Mouse (Mus musculus) mouse trophoblast stem cell (cell line): ENCODE results near the gene Olfr1499.
"Not testable (repeated sequence)": the region's sequence is repeated elsewhere in the genome, so short reads cannot be mapped to it uniquely, and the experiment has no call there.

Source experiments
- in situ Hi-C, 2 experiments: fragments of 300-500 bp; cut with MseI, MboI; formaldehyde crosslinking; loops; 2 replicates in 1 of 2; 3 replicates in 1 of 2; pipeline ENCODE4 v1.15.1; 2025

Gene Olfr1499

GRCm38 (mm10) chr19:13819347-13819746, at the start of gene Olfr1499:
TSS of gene Olfr1499 (minus strand) at chr19:13819447.
- in situ Hi-C loops = no loop called here

GRCm38 (mm10) chr19:13861495-13861894, 42.2 kb upstream of the Olfr1499 start, which contains the start of gene Olfr1502:
TSS of gene Olfr1502 (plus strand) at chr19:13861795.
- in situ Hi-C loops = no loop called here

- in situ Hi-C loops = not testable (repeated sequence)
Measured at GRCm38 (mm10) chr19:13850592-13850991, 31.3 kb upstream of the Olfr1499 start, which contains the start of gene Olfr1501. TSS of gene Olfr1501 (minus strand) at chr19:13850692.

- in situ Hi-C loops = no loop called here
Measured at GRCm38 (mm10) chr19:13830388-13830787, 11.1 kb upstream of the Olfr1499 start, which contains the start of gene Olfr1500. TSS of gene Olfr1500 (minus strand) at chr19:13830488.

GRCm38 (mm10) chr19:13828447-13828846, 9.2 kb upstream of the Olfr1499 start:
- in situ Hi-C loops = no loop called here

GRCm38 (mm10) chr19:13820847-13821246, 1.6 kb upstream of the Olfr1499 start:
- in situ Hi-C loops = no loop called here

GRCm38 (mm10) chr19:13818827-13819226, 420 bp downstream of the Olfr1499 start:
- in situ Hi-C loops = no loop called here

- in situ Hi-C loops = no loop called here
Measured at GRCm38 (mm10) chr19:13812823-13813222, 6.4 kb downstream of the Olfr1499 start.

- in situ Hi-C loops = not testable (repeated sequence)
Measured at GRCm38 (mm10) chr19:13805486-13805885, 13.8 kb downstream of the Olfr1499 start.

- in situ Hi-C loops = no loop called here
Measured at GRCm38 (mm10) chr19:13798102-13798501, 21.1 kb downstream of the Olfr1499 start, which contains the start of gene Olfr1497. TSS of gene Olfr1497 (minus strand) at chr19:13798202.

GRCm38 (mm10) chr19:13777578-13777977, 41.7 kb downstream of the Olfr1499 start, which contains the start of gene Olfr1496:
TSS of gene Olfr1496 (plus strand) at chr19:13777878.
- in situ Hi-C loops = no loop called here

- in situ Hi-C loops = no loop called here
Measured at GRCm38 (mm10) chr19:13768565-13769276, 50.5 kb downstream of the Olfr1499 start.

GRCm38 (mm10) chr19:13764306-13764705, 54.9 kb downstream of the Olfr1499 start, which contains the start of gene Olfr1495:
TSS of gene Olfr1495 (plus strand) at chr19:13764606.
- in situ Hi-C loops = no loop called here
